Mouse (Mus musculus): ENCODE data around the gene Tmprss11b.
"Not testable (repeated sequence)": the region's sequence is repeated elsewhere in the genome, so short reads cannot be mapped to it uniquely, and the experiment has no call there.

Tmprss11b gene

GRCm38 (mm10) chr5:86676262-86676661 is at the start of gene Tmprss11b:
Gene Tmprss11b (minus strand): TSS chr5:86676362.
- in situ Hi-C loops (cut with MboI), result no loop called here

GRCm38 (mm10) chr5:86725021-86725420 is 48.9 kb upstream of the Tmprss11b start:
- in situ Hi-C loops (cut with MboI), result no loop called here

- in situ Hi-C loops (cut with MboI), result no loop called here
Measured at GRCm38 (mm10) chr5:86722820-86723460, 46.8 kb upstream of the Tmprss11b start.

- in situ Hi-C loops (cut with MboI), result no loop called here
Measured at GRCm38 (mm10) chr5:86714967-86715366, 38.8 kb upstream of the Tmprss11b start.

GRCm38 (mm10) chr5:86704923-86705322 is 28.8 kb upstream of the Tmprss11b start:
- in situ Hi-C loops (cut with MboI), result no loop called here

GRCm38 (mm10) chr5:86684667-86685066 is 8.5 kb upstream of the Tmprss11b start:
- in situ Hi-C loops (cut with MboI), result no loop called here

- in situ Hi-C loops (cut with MboI), result not testable (repeated sequence)
Measured at GRCm38 (mm10) chr5:86649185-86649584, 27.0 kb downstream of the Tmprss11b start.

GRCm38 (mm10) chr5:86640795-86641194 is 35.4 kb downstream of the Tmprss11b start:
- in situ Hi-C loops (cut with MboI), result no loop called here

GRCm38 (mm10) chr5:86632324-86632723 is 43.8 kb downstream of the Tmprss11b start, which contains the start of gene Tmprss11f:
Gene Tmprss11f (minus strand): TSS chr5:86632424.
- in situ Hi-C loops (cut with MboI), result no loop called here

- in situ Hi-C loops (cut with MboI), result no loop called here
Measured at GRCm38 (mm10) chr5:86630700-86631099, 45.5 kb downstream of the Tmprss11b start.

- in situ Hi-C loops (cut with MboI), result no loop called here
Measured at GRCm38 (mm10) chr5:86621778-86622177, 54.4 kb downstream of the Tmprss11b start.

Measured in mature B cell (primary cell).